Mouse (Mus musculus) forebrain, postnatal 0 days (tissue): ENCODE data around the gene Sorcs1. TPM values are rescaled to one million over a fixed set of nuclear protein-coding genes. Genes with fewer than 3 reads are reported as not detected.
A peak's percentile ranks its signal among the peaks of the same experiment; 100 is the strongest.

Experiments
- ATAC-seq: fragments of 200-750 bp; cut with Nextera tagmentation; 2 replicates; pipeline ENCODE4 v1.8.0; 2017; ENCODE audit warnings: mild to moderate bottlenecking, moderate library complexity
- DNase-seq: peaks from one replicate; pipeline ENCODE4 v3.0.0-alpha.2; 2015
- H3K27ac ChIP-seq: fragments of 300-500 bp; sonication (generic); 2 replicates; pipeline ENCODE4 v1.5.1; 2014; ENCODE audit warnings: low read depth, mild to moderate bottlenecking, antibody characterized with exemption, low read length, moderate library complexity, mixed read lengths
- H3K27me3 ChIP-seq: fragments of 300-500 bp; sonication (generic); 2 replicates; pipeline ENCODE4 v1.6.1; 2014; ENCODE audit warnings: mild to moderate bottlenecking, low read length, mixed read lengths; ENCODE audit not compliant: insufficient read depth
- H3K36me3 ChIP-seq: fragments of 300-500 bp; sonication (generic); 2 replicates; pipeline ENCODE4 v1.6.1; 2014; ENCODE audit warnings: mild to moderate bottlenecking, moderate library complexity; ENCODE audit not compliant: insufficient read depth
- H3K4me1 ChIP-seq: fragments of 300-500 bp; sonication (generic); 2 replicates; pipeline ENCODE4 v1.6.1; 2014; ENCODE audit warnings: antibody characterized with exemption; ENCODE audit not compliant: insufficient read depth
- H3K4me2 ChIP-seq: fragments of 300-500 bp; sonication (generic); 2 replicates; pipeline ENCODE4 v1.6.1; 2014; ENCODE audit warnings: low read depth, mild to moderate bottlenecking, moderate library complexity
- H3K4me3 ChIP-seq: fragments of 300-500 bp; sonication (generic); 2 replicates; pipeline ENCODE4 v1.5.1; 2014; ENCODE audit warnings: low read depth, low read length, mixed read lengths
- H3K9ac ChIP-seq: fragments of 300-500 bp; sonication (generic); 2 replicates; pipeline ENCODE4 v1.6.1; 2014; ENCODE audit warnings: mild to moderate bottlenecking
- H3K9me3 ChIP-seq: fragments of 300-500 bp; sonication (generic); 2 replicates; pipeline ENCODE4 v1.6.1; 2016; ENCODE audit warnings: low read length
- CTCF ChIP-seq: sonication (generic); IDR thresholded peaks from 2 replicates; pipeline ENCODE4 v1.5.1; 2016; ENCODE audit warnings: antibody characterized with exemption, control low read depth, low read depth
- WGBS: fragments of 180-500 bp; shearing (Covaris S2); extraction: QIAGEN DNeasy Blood & Tissue Kit; methylation state at CpG from one replicate; pipeline ENCODE4 v1.1.7; 2014; 5-methylcytosine and 5-hydroxymethylcytosine counted together
- polyA plus RNA-seq: library from polyadenylated mRNA; unstranded; fragments of >200 nt; fragmentation: Nextera tagmentation; extraction: Ambion mirVana; gene quantifications from 2 replicates; pipeline ENCODE4 v1.2.1, GENCODE M21; 2015
- total RNA-seq: library from RNA; depleted of rRNA; stranded (reverse); fragments of >200 nt; gene quantifications from 2 replicates; pipeline ENCODE4 v1.2.3, GENCODE M21; 2014; rRNA removed

Sorcs1 gene
- total RNA-seq (17.7 and 20.1 TPM in 2 replicates), polyA plus RNA-seq (5.7 and 8.6 TPM in 2 replicates)

GRCm38 (mm10) chr19:50677903-50678896 lies at the start of gene Sorcs1:
TSS of gene Sorcs1 (minus strand) at chr19:50678646.
- H3K4me3 ChIP-seq, result peak within 1 kb of the TSS; percentile 73
- DNase-seq (peak; percentile 74), ATAC-seq (peak; percentile 93)
- 3% methylated on average over 88 of the region's 102 CpGs for WGBS
- peak within 1 kb of the TSS; percentile 55 for H3K9ac ChIP-seq
- peak within 1 kb of the TSS; percentile 50; the same call in 1 of the 2 replicates for H3K27ac ChIP-seq
- no peaks in the 10 kb centered on the region for H3K36me3 ChIP-seq
- no peaks in the 10 kb centered on the region for H3K9me3 ChIP-seq
- H3K4me2 ChIP-seq, result peak within 1 kb of the TSS; percentile 98
- peak; percentile 25; the same call in 1 of the 2 replicates for TF ChIP-seq CTCF
- H3K4me1 ChIP-seq, result no peaks in the 10 kb centered on the region
- H3K27me3 ChIP-seq, result no peaks in the 10 kb centered on the region; the same call in 1 of the 2 replicates

DNA sequence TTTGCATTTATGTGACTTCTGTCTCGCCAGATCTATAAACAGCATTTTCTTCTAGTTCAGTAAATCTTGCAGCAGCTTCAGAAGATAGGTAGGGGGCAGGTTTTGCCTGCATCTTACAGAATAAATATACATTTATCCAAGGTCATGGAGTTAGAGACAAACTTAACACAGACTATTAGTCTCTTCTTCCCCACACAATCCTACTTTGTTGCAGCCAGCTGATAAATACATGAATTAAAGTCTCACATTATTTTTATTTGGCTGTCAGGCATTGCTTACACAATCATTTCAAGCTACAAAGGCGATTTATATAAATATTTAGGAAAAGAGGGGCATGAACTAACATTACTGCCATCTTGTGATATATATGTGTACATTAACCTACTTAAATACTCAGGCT lies 4.8 kb upstream of the Sorcs1 start:
- Histone ChIP-seq H3K9ac (no peak overlapping the region), H3K27me3 (no peaks in the 10 kb centered on the region), H3K4me2 (no peak overlapping the region), H3K9me3 (no peaks in the 10 kb centered on the region), H3K4me1 (no peaks in the 10 kb centered on the region), H3K4me3 (no peak overlapping the region), H3K27ac (no peak overlapping the region), H3K36me3 (no peaks in the 10 kb centered on the region)
- peak; percentile 16; the same call in 1 of the 2 replicates for TF ChIP-seq CTCF
- DNase-seq (no peak), ATAC-seq (no peak)
- WGBS, result 67% methylated on average over 2 of the region's 2 CpGs

DNA sequence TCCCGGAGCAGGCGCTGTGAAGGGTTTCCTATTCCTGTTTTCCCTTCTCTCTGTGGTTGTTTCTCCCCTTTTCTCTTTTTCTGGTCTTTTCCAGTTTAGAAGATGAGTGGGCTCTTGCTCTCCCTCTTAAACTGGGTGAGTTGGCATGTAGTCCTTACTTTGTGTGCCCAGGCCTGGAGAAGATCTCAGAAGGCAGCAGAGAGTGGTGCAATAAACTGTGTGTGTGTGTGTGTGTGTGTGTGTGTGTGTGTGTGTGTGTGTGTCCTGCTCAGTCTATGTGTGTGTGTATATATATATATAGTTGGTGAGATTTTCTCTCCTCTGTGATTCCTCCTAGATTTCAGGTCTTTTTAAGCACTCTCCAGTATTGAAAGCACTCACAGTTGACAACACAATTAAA lies 500 bp upstream of the Sorcs1 start:
- no peaks in the 10 kb centered on the region for H3K4me1 ChIP-seq
- H3K27ac ChIP-seq, result peak overlapping the region; percentile 36; the same call in 1 of the 2 replicates
- ATAC-seq (peak; percentile 19; the same call in 1 of the 2 replicates), DNase-seq (no peak)
- TF ChIP-seq CTCF, result no peak
- peak overlapping the region; percentile 55 for H3K9ac ChIP-seq
- H3K27me3 ChIP-seq, result no peaks in the 10 kb centered on the region; the same call in 1 of the 2 replicates
- peak overlapping the region; percentile 73 for H3K4me3 ChIP-seq
- no peaks in the 10 kb centered on the region for H3K36me3 ChIP-seq
- no peaks in the 10 kb centered on the region for H3K9me3 ChIP-seq
- H3K4me2 ChIP-seq, result peak overlapping the region; percentile 98
- 4% methylated on average over 2 of the region's 2 CpGs for WGBS

GRCm38 (mm10) chr19:50676578-50677524 lies 1.6 kb downstream of the Sorcs1 start:
- H3K4me2 ChIP-seq, result peak overlapping the region; percentile 98
- ATAC-seq, result no peak
- H3K9ac ChIP-seq, result peak overlapping the region; percentile 6; the same call in 1 of the 2 replicates
- peak overlapping the region; percentile 73 for H3K4me3 ChIP-seq
- H3K9me3 ChIP-seq, result no peaks in the 10 kb centered on the region
- 10% methylated on average over 19 of the region's 19 CpGs for WGBS
- no peaks in the 10 kb centered on the region; the same call in 1 of the 2 replicates for H3K27me3 ChIP-seq
- 0 out of 2 replicates have a peak overlapping the region, but pooled peaks have one; percentile 45 for H3K27ac ChIP-seq
- no peaks in the 10 kb centered on the region for H3K4me1 ChIP-seq
- TF ChIP-seq CTCF, result no peak
- peak; percentile 30 for DNase-seq
- H3K36me3 ChIP-seq, result no peaks in the 10 kb centered on the region

GRCm38 (mm10) chr19:50674921-50675320 lies 3.5 kb downstream of the Sorcs1 start:
- WGBS, result 77% methylated on average over 5 of the region's 5 CpGs
- ATAC-seq, result no peak

DNA sequence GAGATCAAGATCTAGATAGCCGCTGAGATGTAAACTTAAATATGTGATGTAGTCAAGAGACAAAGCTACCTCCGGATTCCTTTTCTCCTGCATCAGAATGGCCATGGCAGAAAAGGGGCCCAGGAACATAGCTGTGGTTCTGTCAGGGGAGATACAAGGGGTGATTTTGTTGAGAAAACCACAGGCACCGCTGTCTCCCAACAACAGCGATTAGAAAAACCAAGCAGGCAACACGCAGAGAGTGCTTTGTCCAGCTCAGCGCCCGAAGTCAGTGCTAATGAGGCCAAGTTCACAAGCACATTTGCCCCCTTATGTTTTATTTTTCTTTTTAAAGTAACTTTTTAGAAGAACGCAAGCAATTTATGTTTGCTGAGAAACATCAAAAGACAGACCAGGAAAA lies 10.9 kb downstream of the Sorcs1 start:
- no peak overlapping the region for H3K9ac ChIP-seq
- no peak for DNase-seq
- no peak overlapping the region for H3K4me2 ChIP-seq
- no peak overlapping the region for H3K4me3 ChIP-seq
- no peak overlapping the region for H3K27ac ChIP-seq
- H3K9me3 ChIP-seq, result no peaks in the 10 kb centered on the region
- H3K27me3 ChIP-seq, result no peaks in the 10 kb centered on the region
- WGBS, result 29% methylated on average over 8 of the region's 8 CpGs
- H3K4me1 ChIP-seq, result no peaks in the 10 kb centered on the region
- no peak for TF ChIP-seq CTCF
- ATAC-seq, result no peak
- no peaks in the 10 kb centered on the region for H3K36me3 ChIP-seq

More at GRCm38 (mm10) chr19:50674921-50675320, 3.5 kb downstream of the Sorcs1 start:
- Histone ChIP-seq H3K9ac (no peak overlapping the region), H3K27me3 (no peaks in the 10 kb centered on the region; the same call in 1 of the 2 replicates), H3K4me2 (peak overlapping the region; percentile 21; the same call in 1 of the 2 replicates), H3K27ac (no peak overlapping the region), H3K4me1 (no peaks in the 10 kb centered on the region), H3K4me3 (no peak overlapping the region), H3K9me3 (no peaks in the 10 kb centered on the region), H3K36me3 (no peaks in the 10 kb centered on the region)
- DNase-seq, result no peak
- no peak for TF ChIP-seq CTCF
